Comparison of ENCODE assay signal across 8 mouse cellular contexts in genomic region chr17:78603872-78604271, GRCm38 (mm10).
A peak's percentile ranks its signal among the peaks of the same experiment; 100 is the strongest.
DNase-seq lines count a peak whose midpoint lies in the region; ATAC-seq and TF ChIP-seq lines count a peak whose summit lies in the region.

No protein-coding gene starts in this region.

- no peaks in the 10 kb centered on the region for H3K27me3 ChIP-seq in embryonic facial prominence, embryonic 11.5 days (ENCODE audit: control insufficient read depth, insufficient read depth, low read length)
- peaks cover 4% of the 10 kb centered on the region; the same call in 1 of the 2 replicates for H3K27me3 ChIP-seq in kidney, embryonic 15.5 days
- no peaks in the 10 kb centered on the region for H3K27me3 ChIP-seq in liver, embryonic 14.5 days (ENCODE audit: control insufficient read depth, insufficient read depth, low read length)

- H3K27ac ChIP-seq in ES-E14 (ENCODE audit: insufficient read depth, low read depth, low read length, poor library complexity, severe bottlenecking) = no peak overlapping the region
- no peak overlapping the region for H3K27ac ChIP-seq in embryonic facial prominence, embryonic 11.5 days (replicated peaks; ENCODE audit: low read depth, low read length)
- no peak overlapping the region for H3K27ac ChIP-seq in kidney, embryonic 15.5 days
- no peak overlapping the region for H3K27ac ChIP-seq in liver, embryonic 14.5 days

- no peaks in the 10 kb centered on the region for H3K9me3 ChIP-seq in ES-E14 (ENCODE audit: control insufficient read depth, insufficient read depth, low read depth, low read length)
- no peaks in the 10 kb centered on the region for H3K9me3 ChIP-seq in embryonic facial prominence, embryonic 11.5 days (replicated peaks; ENCODE audit: control insufficient read depth, low read length)
- H3K9me3 ChIP-seq in kidney, embryonic 15.5 days (replicated peaks) = no peaks in the 10 kb centered on the region
- no peaks in the 10 kb centered on the region for H3K9me3 ChIP-seq in liver, embryonic 14.5 days (ENCODE audit: control insufficient read depth, low read length)

- H3K36me3 ChIP-seq in ES-E14 (ENCODE audit: control insufficient read depth, insufficient read depth, low read length, poor library complexity, severe bottlenecking) = no peaks in the 10 kb centered on the region
- no peaks in the 10 kb centered on the region for H3K36me3 ChIP-seq in embryonic facial prominence, embryonic 11.5 days (replicated peaks; ENCODE audit: control insufficient read depth, insufficient read depth, low read depth, low read length)
- H3K36me3 ChIP-seq in kidney, embryonic 15.5 days = no peaks in the 10 kb centered on the region
- no peaks in the 10 kb centered on the region for H3K36me3 ChIP-seq in liver, embryonic 14.5 days (replicated peaks; ENCODE audit: control insufficient read depth, insufficient read depth, low read depth)

- in situ Hi-C loops in ES-E14 (cut with MboI; ENCODE audit: low sequenced_read_pairs in 2 of 2, unreplicated experiment in 2 of 2) = no loop called here

- ATAC-seq in embryonic facial prominence, embryonic 11.5 days (replicated peaks; ENCODE audit: insufficient number of reproducible peaks, low FRiP score, low TSS enrichment, low read depth) = 0 out of 2 replicates have a peak, but pooled peaks have one; percentile 32
- peak; percentile 77 for ATAC-seq in granulocyte monocyte progenitor cell, adult 5-6 weeks (replicated peaks; ENCODE audit: poor library complexity, severe bottlenecking)
- 0 out of 2 replicates have a peak, but pooled peaks have one; percentile 57 for ATAC-seq in kidney, embryonic 15.5 days (replicated peaks; ENCODE audit: low FRiP score)
- ATAC-seq in liver, embryonic 14.5 days (ENCODE audit: insufficient read depth) = 0 out of 2 replicates have a peak, but pooled peaks have one; percentile 15

- TF ChIP-seq EP300 in liver, embryonic 14.5 days (IDR thresholded peaks at IDR 0.05; ENCODE audit: low read depth) = no peak

- 27% methylated on average over 8 of the region's 8 CpGs for WGBS in embryonic facial prominence, embryonic 11.5 days
- WGBS in kidney, embryonic 15.5 days = 41% methylated on average over 8 of the region's 8 CpGs
- 20% methylated on average over 8 of the region's 8 CpGs for WGBS in liver, embryonic 14.5 days (ENCODE audit: insufficient replicate concordance)

- H3K9ac ChIP-seq in ES-E14 (ENCODE audit: insufficient read depth, low read depth, low read length, poor library complexity, severe bottlenecking) = no peak overlapping the region
- H3K9ac ChIP-seq in embryonic facial prominence, embryonic 11.5 days (replicated peaks; ENCODE audit: low read length) = no peak overlapping the region
- no peak overlapping the region for H3K9ac ChIP-seq in kidney, embryonic 15.5 days
- H3K9ac ChIP-seq in liver, embryonic 14.5 days (replicated peaks) = no peak overlapping the region

- DNase-seq in ES-E14 (ENCODE audit: low read depth, low spot score) = peak; percentile 75
- peak; percentile 24 to 39 for DNase-seq in adrenal gland, postnatal 4 days (ENCODE audit: low spot score in 2 of 2)
- DNase-seq in embryonic facial prominence, embryonic 11.5 days (ENCODE audit: low spot score) = peak; percentile 88
- peak; percentile 39 to 50 (median 46) for DNase-seq in liver, embryonic 14.5 days (ENCODE audit: low read depth in 3 of 3, low spot score in 3 of 3)
- DNase-seq in retina, adult 2 months (ENCODE audit: low read depth, low spot score) = peak; percentile 38
- peak; percentile 74 to 75 for DNase-seq in urinary bladder, postnatal 36 days (ENCODE audit: low spot score in 2 of 2)

- H3K4me2 ChIP-seq in embryonic facial prominence, embryonic 11.5 days (ENCODE audit: low read depth, low read length) = no peak overlapping the region
- no peak overlapping the region for H3K4me2 ChIP-seq in kidney, embryonic 15.5 days
- H3K4me2 ChIP-seq in liver, embryonic 14.5 days (ENCODE audit: low read depth) = no peak overlapping the region

- no peak overlapping the region for H3K4me3 ChIP-seq in ES-E14 (ENCODE audit: insufficient read depth in 1 of 2, low read depth in 1 of 2, low read length in 2 of 2, poor library complexity in 1 of 2, severe bottlenecking in 1 of 2)
- no peak overlapping the region for H3K4me3 ChIP-seq in embryonic facial prominence, embryonic 11.5 days (ENCODE audit: low read depth, low read length)
- H3K4me3 ChIP-seq in kidney, embryonic 15.5 days (replicated peaks) = no peak overlapping the region
- H3K4me3 ChIP-seq in liver, embryonic 14.5 days (ENCODE audit: insufficient read depth in 1 of 2, low read depth in 2 of 2, low read length in 2 of 2) = no peak overlapping the region

- TF ChIP-seq CTCF in liver, embryonic 14.5 days (IDR thresholded peaks at IDR 0.05; ENCODE audit: low read depth) = peak; percentile 85

- H3K4me1 ChIP-seq in ES-E14 (ENCODE audit: control insufficient read depth in 2 of 2, insufficient read depth in 2 of 2, low read length in 2 of 2, poor library complexity in 1 of 2) = peaks cover 0 to 5% of the 10 kb centered on the region in 2 experiments; a peak in 1 of 4 replicates
- no peaks in the 10 kb centered on the region for H3K4me1 ChIP-seq in embryonic facial prominence, embryonic 11.5 days (ENCODE audit: control insufficient read depth, insufficient read depth, low read length)
- 0 out of 2 replicates have a peak, but pooled peaks cover 4% of the 10 kb centered on the region for H3K4me1 ChIP-seq in kidney, embryonic 15.5 days
- 0 out of 4 replicates have a peak, but pooled peaks cover 0 to 4% of the 10 kb centered on the region in 2 experiments for H3K4me1 ChIP-seq in liver, embryonic 14.5 days (replicated peaks; ENCODE audit: control insufficient read depth in 2 of 2, insufficient read depth in 2 of 2, low read length in 1 of 2)

TF ChIP-seq in ES-E14, 5 proteins besides CTCF, POLR2A, EP300 and RAD21:
- TF ChIP-seq ZNF384 (IDR thresholded peaks at IDR 0.05; ENCODE audit: low read depth, low read length) = no peak
- peak; percentile 16; the same call in 1 of the 2 replicates for TF ChIP-seq ZC3H11A (IDR thresholded peaks at IDR 0.05; ENCODE audit: borderline replicate concordance, low read depth, low read length)

Comparison
In these comparisons a context has a peak if more than half of its experiments do, and no peak if none do; other contexts are left out.
1. DNase-seq: peak in every context shown above with its lines; median percentile 88 in embryonic facial prominence, embryonic 11.5 days; 75 in ES-E14; 74 in urinary bladder, postnatal 36 days; 46 in liver, embryonic 14.5 days; 38 in retina, adult 2 months; 32 in adrenal gland, postnatal 4 days.
2. ATAC-seq: peak in every context shown above with its lines; median percentile 77 in granulocyte monocyte progenitor cell, adult 5-6 weeks; 57 in kidney, embryonic 15.5 days; 32 in embryonic facial prominence, embryonic 11.5 days; 15 in liver, embryonic 14.5 days.